Mouse (Mus musculus) ES-E14 (cell line): ENCODE data around the gene Cdh5. TPM values are rescaled to one million over a fixed set of nuclear protein-coding genes. Genes with fewer than 3 reads are reported as not detected.

Experiments used
- DNase-seq: peaks from one replicate; pipeline ENCODE4 v3.0.0-alpha.2; 2013; ENCODE audit warnings: low read depth, low spot score
- H3K27ac ChIP-seq: 2 replicates; pipeline ENCODE4 v1.5.1; 2012; ENCODE audit warnings: low read depth, mild to moderate bottlenecking, low read length, moderate library complexity, mixed read lengths; ENCODE audit not compliant: poor library complexity, insufficient read depth, severe bottlenecking
- H3K36me3 ChIP-seq: 2 replicates; pipeline ENCODE4 v1.6.1; 2012; ENCODE audit warnings: mild to moderate bottlenecking, low read length, moderate library complexity, mixed read lengths; ENCODE audit not compliant: control insufficient read depth, poor library complexity, insufficient read depth, severe bottlenecking
- H3K4me1 ChIP-seq, 2 experiments: fragments of 150-350 bp in 1 of 2; sonication (generic) in 1 of 2; 2 replicates each; pipeline ENCODE4 v1.6.1; 2012; ENCODE audit warnings: low read length in 2 of 2, mild to moderate bottlenecking in 1 of 2, mixed read lengths in 1 of 2; ENCODE audit not compliant: control insufficient read depth in 2 of 2, insufficient read depth in 2 of 2, poor library complexity in 1 of 2
- H3K4me3 ChIP-seq, 2 experiments: fragments of 150-350 bp in 1 of 2; sonication (generic) in 1 of 2; 2 replicates each; pipeline ENCODE4 v1.5.1; 2012; ENCODE audit warnings: low read length in 2 of 2, low read depth in 1 of 2, mild to moderate bottlenecking in 1 of 2, mixed read lengths in 1 of 2; ENCODE audit not compliant: insufficient read depth in 1 of 2, poor library complexity in 1 of 2, severe bottlenecking in 1 of 2
- H3K9ac ChIP-seq: 2 replicates; pipeline ENCODE4 v1.6.1; 2012; ENCODE audit warnings: low read depth, mild to moderate bottlenecking, low read length, mixed read lengths; ENCODE audit not compliant: poor library complexity, insufficient read depth, severe bottlenecking
- H3K9me3 ChIP-seq: fragments of 150-350 bp; sonication (generic); 2 replicates; pipeline ENCODE4 v1.6.1; 2012; ENCODE audit warnings: low read depth, mild to moderate bottlenecking, low read length; ENCODE audit not compliant: control insufficient read depth, insufficient read depth
- CHD2 ChIP-seq: IDR thresholded peaks from 2 replicates; pipeline ENCODE4 v1.6.1; 2014; ENCODE audit warnings: mild to moderate bottlenecking, low read depth, low read length, inconsistent platforms
- HCFC1 ChIP-seq: IDR thresholded peaks from 2 replicates; pipeline ENCODE4 v1.6.1; 2012; ENCODE audit warnings: low read length, inconsistent platforms, borderline replicate concordance; ENCODE audit not compliant: insufficient read depth
- MAFK ChIP-seq: IDR thresholded peaks from 2 replicates; pipeline ENCODE4 v1.6.1; 2014; ENCODE audit warnings: mild to moderate bottlenecking, low read depth, low read length, inconsistent platforms; ENCODE audit not compliant: insufficient read depth
- ZC3H11A ChIP-seq: IDR thresholded peaks from 2 replicates; pipeline ENCODE4 v1.6.1; 2012; ENCODE audit warnings: low read depth, mild to moderate bottlenecking, inconsistent platforms, low read length, borderline replicate concordance
- ZNF384 ChIP-seq: IDR thresholded peaks from 2 replicates; pipeline ENCODE4 v1.6.1; 2012; ENCODE audit warnings: low read depth, low read length, inconsistent platforms
- in situ Hi-C, 2 experiments: fragments of 600-800 bp; cut with MboI; formaldehyde crosslinking; loops; one replicate each; pipeline ENCODE4 v1.15.1; 2025; ENCODE audit warnings: low sequenced_read_pairs in 2 of 2, inconsistent platforms in 1 of 2; ENCODE audit not compliant: unreplicated experiment in 2 of 2
- total RNA-seq: library from RNA; depleted of rRNA; stranded (reverse); fragments of 300-350 nt; gene quantifications from 2 replicates; pipeline ENCODE4 v1.2.3, GENCODE M21; 2012

The Cdh5 gene
- total RNA-seq, 1 experiment: 2.0 TPM

- no peaks in the 10 kb centered on the region for H3K4me1 ChIP-seq
- no peak for DNase-seq
- in situ Hi-C loops: no loop called here
Observed at GRCm38 (mm10) chr8:104076541-104077412, 24.6 kb upstream of the Cdh5 start.

GRCm38 (mm10) chr8:104078091-104078490, 23.3 kb upstream of the Cdh5 start:
- in situ Hi-C loops: no loop called here
- H3K4me3 ChIP-seq: no peak overlapping the region
- H3K36me3 ChIP-seq: no peaks in the 10 kb centered on the region
- DNase-seq: no peak
- no peak overlapping the region for H3K27ac ChIP-seq
- TF ChIP-seq ZC3H11A: no peak
- no peak for TF ChIP-seq MAFK
- no peak for TF ChIP-seq CHD2
- no peak for TF ChIP-seq HCFC1
- TF ChIP-seq ZNF384: no peak
- no peaks in the 10 kb centered on the region for H3K4me1 ChIP-seq
- H3K9me3 ChIP-seq: no peaks in the 10 kb centered on the region
- H3K9ac ChIP-seq: no peak overlapping the region

More at GRCm38 (mm10) chr8:104076541-104077412, 24.6 kb upstream of the Cdh5 start:
- TF ChIP-seq ZC3H11A (no peak), MAFK (no peak), HCFC1 (no peak)
- Histone ChIP-seq H3K27ac (no peak overlapping the region), H3K9ac (no peak overlapping the region), H3K4me3 (no peak overlapping the region), H3K9me3 (no peaks in the 10 kb centered on the region), H3K36me3 (no peaks in the 10 kb centered on the region)

GRCm38 (mm10) chr8:104085281-104085680, 16.1 kb upstream of the Cdh5 start:
- Histone ChIP-seq H3K9me3 (no peaks in the 10 kb centered on the region), H3K27ac (no peak overlapping the region), H3K4me3 (no peak overlapping the region), H3K9ac (no peak overlapping the region), H3K36me3 (no peaks in the 10 kb centered on the region), H3K4me1 (no peaks in the 10 kb centered on the region; a peak in 1 of 4 replicates)
- no peak for DNase-seq
- no peak for TF ChIP-seq ZC3H11A
- no peak for TF ChIP-seq ZNF384
- TF ChIP-seq CHD2: no peak
- no peak for TF ChIP-seq HCFC1
- TF ChIP-seq MAFK: no peak
- in situ Hi-C loops: no loop called here

GRCm38 (mm10) chr8:104086615-104087014, 14.8 kb upstream of the Cdh5 start:
- Histone ChIP-seq H3K9ac (no peak overlapping the region), H3K4me3 (no peak overlapping the region), H3K27ac (no peak overlapping the region), H3K9me3 (no peaks in the 10 kb centered on the region), H3K36me3 (no peaks in the 10 kb centered on the region), H3K4me1 (peaks cover 0 to 2% of the 10 kb centered on the region in 2 experiments; a peak in 1 of 4 replicates)
- no peak for DNase-seq
- no peak for TF ChIP-seq MAFK
- no peak for TF ChIP-seq ZNF384
- no peak for TF ChIP-seq HCFC1
- TF ChIP-seq CHD2: no peak
- no peak for TF ChIP-seq ZC3H11A
- in situ Hi-C loops: no loop called here
